Mouse (Mus musculus) kidney, embryonic 14.5 days (tissue): Measurements from ENCODE around the gene Dohh. TPM values are rescaled to one million over a fixed set of nuclear protein-coding genes. Genes with fewer than 3 reads are reported as not detected.

Experiments used
- ATAC-seq: fragments of 200-750 bp; cut with Nextera tagmentation; 2 replicates; pipeline ENCODE4 v1.8.0; 2017; ENCODE audit warnings: moderate number of reproducible peaks, mild to moderate bottlenecking, moderate TSS enrichment, moderate library complexity; ENCODE audit not compliant: low FRiP score, low TSS enrichment
- H3K27ac ChIP-seq: fragments of 300-500 bp; sonication (generic); 2 replicates; pipeline ENCODE4 v1.5.1; 2014; ENCODE audit warnings: low read depth, mild to moderate bottlenecking, low read length, moderate library complexity, mixed read lengths
- H3K27me3 ChIP-seq: fragments of 300-500 bp; sonication (generic); 2 replicates; pipeline ENCODE4 v1.6.1; 2014; ENCODE audit warnings: mild to moderate bottlenecking, low read length; ENCODE audit not compliant: control insufficient read depth, insufficient read depth
- H3K36me3 ChIP-seq: fragments of 300-500 bp; sonication (generic); 2 replicates; pipeline ENCODE4 v1.6.1; 2014; ENCODE audit warnings: low read length, mixed read lengths; ENCODE audit not compliant: control insufficient read depth, insufficient read depth
- H3K4me1 ChIP-seq: fragments of 300-500 bp; sonication (generic); 2 replicates; pipeline ENCODE4 v1.6.1; 2014; ENCODE audit warnings: low read length, mixed read lengths; ENCODE audit not compliant: control insufficient read depth, insufficient read depth
- H3K4me2 ChIP-seq: fragments of 300-500 bp; sonication (generic); replicated peaks from 2 replicates; pipeline ENCODE4 v1.6.1; 2014; ENCODE audit warnings: low read depth, mild to moderate bottlenecking, low read length
- H3K4me3 ChIP-seq: fragments of 300-500 bp; sonication (generic); 2 replicates; pipeline ENCODE4 v1.5.1; 2014; ENCODE audit warnings: mild to moderate bottlenecking, low read length
- H3K9ac ChIP-seq: fragments of 300-500 bp; sonication (generic); 2 replicates; pipeline ENCODE4 v1.6.1; 2014; ENCODE audit warnings: low read depth, mild to moderate bottlenecking, low read length, moderate library complexity
- H3K9me3 ChIP-seq: fragments of 300-500 bp; sonication (generic); 2 replicates; pipeline ENCODE4 v1.6.1; 2016; ENCODE audit warnings: low read length; ENCODE audit not compliant: control insufficient read depth
- WGBS: fragments of 180-500 bp; shearing (Covaris S2); extraction: QIAGEN DNeasy Blood & Tissue Kit; methylation state at CpG from one replicate; pipeline ENCODE4 v1.1.7; 2014; 5-methylcytosine and 5-hydroxymethylcytosine counted together
- polyA plus RNA-seq: library from polyadenylated mRNA; unstranded; fragments of >200 nt; fragmentation: Nextera tagmentation; extraction: Ambion mirVana; gene quantifications from 2 replicates; pipeline ENCODE4 v1.2.1, GENCODE M21; 2014

Gene Dohh
- polyA plus RNA-seq, 1 experiment from 2014 or later: 59.2 TPM

GRCm38 (mm10) chr10:81365073-81365472, 19.2 kb upstream of the Dohh start:
- 0 out of 2 replicates have a peak, but pooled peaks have one; percentile 5 for ATAC-seq
- peaks cover 40% of the 10 kb centered on the region for H3K36me3 ChIP-seq
- H3K9me3 ChIP-seq: no peaks in the 10 kb centered on the region
- peaks cover 14% of the 10 kb centered on the region for H3K27me3 ChIP-seq
- peaks cover 28% of the 10 kb centered on the region for H3K4me1 ChIP-seq
- H3K9ac ChIP-seq: no peak overlapping the region
- H3K4me2 ChIP-seq: peak overlapping the region; percentile 68; the same call in 1 of the 2 replicates
- no peak overlapping the region for H3K27ac ChIP-seq
- WGBS: 36% methylated on average over 4 of the region's 4 CpGs
- peak overlapping the region; percentile 34; the same call in 1 of the 2 replicates for H3K4me3 ChIP-seq

GRCm38 (mm10) chr10:81365672-81366476, 18.4 kb upstream of the Dohh start, which contains the start of gene 4930404N11Rik:
4930404N11Rik (minus strand) TSS chr10:81365816.
- peaks cover 24% of the 10 kb centered on the region for H3K4me1 ChIP-seq
- ATAC-seq: no peak
- peak within 1 kb of the TSS; percentile 28; the same call in 1 of the 2 replicates for H3K9ac ChIP-seq
- H3K4me3 ChIP-seq: peak within 1 kb of the TSS; percentile 34
- H3K27me3 ChIP-seq: peaks cover 14% of the 10 kb centered on the region
- peak within 1 kb of the TSS; percentile 68 for H3K4me2 ChIP-seq
- H3K27ac ChIP-seq: no peak within 1 kb of the TSS
- no peaks in the 10 kb centered on the region for H3K9me3 ChIP-seq
- 33% methylated on average over 12 of the region's 12 CpGs for WGBS
- H3K36me3 ChIP-seq: peaks cover 48% of the 10 kb centered on the region

GRCm38 (mm10) chr10:81366477-81367206, 17.6 kb upstream of the Dohh start:
- 89% methylated on average over 6 of the region's 6 CpGs for WGBS
- Histone ChIP-seq H3K27me3 (peaks cover 14% of the 10 kb centered on the region), H3K4me1 (peaks cover 23% of the 10 kb centered on the region), H3K4me3 (no peak overlapping the region), H3K27ac (no peak overlapping the region), H3K9me3 (no peaks in the 10 kb centered on the region), H3K9ac (no peak overlapping the region), H3K4me2 (no peak overlapping the region), H3K36me3 (peaks cover 56% of the 10 kb centered on the region)
- no peak for ATAC-seq

GRCm38 (mm10) chr10:81367207-81367495, 17.1 kb upstream of the Dohh start:
- no peak for ATAC-seq
- Histone ChIP-seq H3K36me3 (peaks cover 59% of the 10 kb centered on the region), H3K9me3 (no peaks in the 10 kb centered on the region), H3K4me3 (no peak overlapping the region), H3K27me3 (peaks cover 14% of the 10 kb centered on the region), H3K4me1 (peaks cover 23% of the 10 kb centered on the region), H3K4me2 (no peak overlapping the region), H3K27ac (no peak overlapping the region), H3K9ac (no peak overlapping the region)
- WGBS: 87% methylated on average over 6 of the region's 6 CpGs

- WGBS: 96% methylated on average over 10 of the region's 10 CpGs
- H3K36me3 ChIP-seq: peaks cover 51% of the 10 kb centered on the region
These were observed 8.9 kb upstream of the Dohh start for GRCm38 (mm10) chr10:81375322-81375721.

GRCm38 (mm10) chr10:81376561-81377361, 7.5 kb upstream of the Dohh start:
- WGBS: 42% methylated on average over 6 of the region's 6 CpGs
- H3K27me3 ChIP-seq: no peaks in the 10 kb centered on the region
- H3K36me3 ChIP-seq: peaks cover 37% of the 10 kb centered on the region
- H3K9me3 ChIP-seq: no peaks in the 10 kb centered on the region
- peaks cover 12% of the 10 kb centered on the region for H3K4me1 ChIP-seq
- peak overlapping the region; percentile 82 for H3K4me3 ChIP-seq
- no peak overlapping the region; the same call in 1 of the 2 replicates for H3K27ac ChIP-seq
- H3K4me2 ChIP-seq: peak overlapping the region; percentile 76
- no peak for ATAC-seq
- H3K9ac ChIP-seq: peak overlapping the region; percentile 90; the same call in 1 of the 2 replicates

More at GRCm38 (mm10) chr10:81375322-81375721, 8.9 kb upstream of the Dohh start:
- Histone ChIP-seq H3K27me3 (no peaks in the 10 kb centered on the region), H3K4me1 (peaks cover 12% of the 10 kb centered on the region), H3K9ac (no peak overlapping the region), H3K27ac (no peak overlapping the region), H3K4me2 (no peak overlapping the region), H3K4me3 (no peak overlapping the region), H3K9me3 (no peaks in the 10 kb centered on the region)
- no peak for ATAC-seq

GRCm38 (mm10) chr10:81377362-81377664, 6.9 kb upstream of the Dohh start:
- H3K27me3 ChIP-seq: no peaks in the 10 kb centered on the region
- H3K4me1 ChIP-seq: peaks cover 12% of the 10 kb centered on the region
- peaks cover 31% of the 10 kb centered on the region for H3K36me3 ChIP-seq
- 47% methylated on average over 2 of the region's 2 CpGs for WGBS
- peak overlapping the region; percentile 82 for H3K4me3 ChIP-seq
- H3K4me2 ChIP-seq: peak overlapping the region; percentile 76
- H3K9me3 ChIP-seq: no peaks in the 10 kb centered on the region
- H3K9ac ChIP-seq: peak overlapping the region; percentile 90
- H3K27ac ChIP-seq: no peak overlapping the region
- no peak for ATAC-seq

GRCm38 (mm10) chr10:81377793-81378552, 6.3 kb upstream of the Dohh start, which contains the start of gene Fzr1:
Fzr1 (minus strand) TSS chr10:81378516.
- WGBS: under 1% methylated on average over 55 of the region's 59 CpGs
- peak; percentile 73 for ATAC-seq

More at GRCm38 (mm10) chr10:81377793-81378552, 6.3 kb upstream of the Dohh start, which contains the start of gene Fzr1:
- H3K36me3 ChIP-seq: peaks cover 26% of the 10 kb centered on the region
- peak within 1 kb of the TSS; percentile 82 for H3K4me3 ChIP-seq
- peaks cover 12% of the 10 kb centered on the region for H3K4me1 ChIP-seq
- peak within 1 kb of the TSS; percentile 72 for H3K27ac ChIP-seq
- peak within 1 kb of the TSS; percentile 76 for H3K4me2 ChIP-seq
- no peaks in the 10 kb centered on the region for H3K27me3 ChIP-seq
- H3K9ac ChIP-seq: peak within 1 kb of the TSS; percentile 90
- H3K9me3 ChIP-seq: no peaks in the 10 kb centered on the region
